Mouse (Mus musculus) monocyte, adult 59 days (primary cell): Measurements from ENCODE around the gene Slc11a1. TPM values are rescaled to one million over a fixed set of nuclear protein-coding genes. Genes with fewer than 3 reads are reported as not detected.

ENCODE experiments used
- total RNA-seq, 2 experiments: library from RNA; stranded (reverse); gene quantifications; one replicate each; pipeline ENCODE4 v1.2.4; 2023

Gene Slc11a1
- total RNA-seq = 100 to 1,000 TPM; 616 to 632 TPM

DNA sequence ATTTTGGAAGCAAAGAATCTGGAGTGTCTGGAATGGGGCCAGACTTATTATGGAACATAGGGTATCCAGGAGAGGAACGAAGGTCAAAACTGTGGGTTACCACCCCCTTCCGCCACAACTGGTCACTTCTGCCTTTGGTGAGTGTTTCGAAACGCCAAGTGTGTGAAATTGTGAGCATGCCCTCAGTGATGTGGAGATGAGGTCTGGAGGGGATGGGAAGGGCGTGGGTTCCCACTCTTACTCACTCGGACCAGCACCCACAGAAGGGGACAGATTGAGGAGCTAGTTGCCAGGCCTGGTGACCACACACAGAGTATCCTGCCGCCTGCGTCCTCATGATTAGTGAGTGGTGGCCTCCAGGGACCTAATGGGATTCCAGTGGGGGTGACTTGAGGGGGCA is at the start of gene Slc11a1:
Slc11a1 (plus strand) TSS at position 216 of the 400 bp plus-strand sequence.

DNA sequence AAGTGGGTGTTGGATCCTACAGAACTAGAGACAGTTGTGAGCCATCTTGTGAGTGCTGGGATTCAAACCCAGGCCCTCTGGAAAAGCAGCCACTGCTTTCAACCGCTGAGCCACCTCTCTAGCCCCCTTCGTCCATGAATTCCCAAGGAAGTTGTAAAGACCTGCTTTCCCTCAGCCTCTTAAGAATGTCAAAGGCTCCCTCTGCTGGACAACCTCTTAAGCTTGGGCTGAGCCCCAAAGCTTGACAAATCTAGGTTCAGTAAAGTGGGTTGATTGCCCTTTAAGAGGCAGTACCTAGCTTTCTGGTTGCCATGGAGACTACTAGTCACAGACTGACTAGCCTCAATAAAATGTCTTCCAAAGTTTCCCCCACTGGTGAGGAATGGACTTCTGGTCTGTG is 13.2 kb upstream of the Slc11a1 start, which contains the start of gene Catip:
Catip (plus strand) TSS at position 297 of the 400 bp plus-strand sequence.

DNA sequence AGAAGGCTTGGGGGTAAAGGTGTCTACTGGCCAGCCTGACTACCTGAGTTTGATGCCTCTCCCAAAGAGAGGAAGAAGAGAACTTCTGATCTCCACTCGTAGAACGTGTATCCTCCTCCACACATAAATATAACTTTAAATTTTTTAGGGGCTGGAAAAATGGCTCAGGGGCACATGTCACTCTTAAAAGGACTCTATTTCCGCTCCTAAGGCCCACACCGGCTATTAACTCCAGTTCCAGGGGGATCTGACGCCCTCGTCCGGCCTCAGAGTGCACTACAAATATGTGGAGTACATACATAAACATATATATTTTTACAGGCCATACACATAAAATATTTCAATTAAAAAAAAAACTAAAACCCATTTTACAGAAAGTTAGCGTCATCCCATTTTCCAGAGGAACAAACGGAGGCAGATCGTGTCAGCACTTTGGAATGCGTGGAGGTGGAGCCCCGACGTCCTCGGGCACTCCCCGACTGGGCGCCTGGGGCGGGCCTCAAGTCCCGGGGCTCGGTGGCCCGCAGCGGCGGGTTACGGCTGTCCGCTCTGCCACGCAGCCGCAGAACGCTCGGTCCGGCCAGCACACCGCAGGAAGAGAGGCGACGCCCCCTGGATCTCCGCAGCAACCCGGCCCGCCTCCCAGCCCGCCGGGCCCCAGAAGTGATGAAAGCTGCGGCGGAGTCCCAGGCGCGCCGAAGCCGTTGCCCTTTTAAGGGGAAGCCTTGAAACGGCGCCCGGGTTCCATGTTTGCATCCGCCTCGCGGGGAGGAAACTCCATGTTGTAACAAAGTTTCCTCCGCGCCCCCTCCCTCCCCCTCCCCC is 16.1 kb downstream of the Slc11a1 start, which contains the start of gene Ctdsp1:
Ctdsp1 (plus strand) TSS at position 586 of the 825 bp plus-strand sequence.

DNA sequence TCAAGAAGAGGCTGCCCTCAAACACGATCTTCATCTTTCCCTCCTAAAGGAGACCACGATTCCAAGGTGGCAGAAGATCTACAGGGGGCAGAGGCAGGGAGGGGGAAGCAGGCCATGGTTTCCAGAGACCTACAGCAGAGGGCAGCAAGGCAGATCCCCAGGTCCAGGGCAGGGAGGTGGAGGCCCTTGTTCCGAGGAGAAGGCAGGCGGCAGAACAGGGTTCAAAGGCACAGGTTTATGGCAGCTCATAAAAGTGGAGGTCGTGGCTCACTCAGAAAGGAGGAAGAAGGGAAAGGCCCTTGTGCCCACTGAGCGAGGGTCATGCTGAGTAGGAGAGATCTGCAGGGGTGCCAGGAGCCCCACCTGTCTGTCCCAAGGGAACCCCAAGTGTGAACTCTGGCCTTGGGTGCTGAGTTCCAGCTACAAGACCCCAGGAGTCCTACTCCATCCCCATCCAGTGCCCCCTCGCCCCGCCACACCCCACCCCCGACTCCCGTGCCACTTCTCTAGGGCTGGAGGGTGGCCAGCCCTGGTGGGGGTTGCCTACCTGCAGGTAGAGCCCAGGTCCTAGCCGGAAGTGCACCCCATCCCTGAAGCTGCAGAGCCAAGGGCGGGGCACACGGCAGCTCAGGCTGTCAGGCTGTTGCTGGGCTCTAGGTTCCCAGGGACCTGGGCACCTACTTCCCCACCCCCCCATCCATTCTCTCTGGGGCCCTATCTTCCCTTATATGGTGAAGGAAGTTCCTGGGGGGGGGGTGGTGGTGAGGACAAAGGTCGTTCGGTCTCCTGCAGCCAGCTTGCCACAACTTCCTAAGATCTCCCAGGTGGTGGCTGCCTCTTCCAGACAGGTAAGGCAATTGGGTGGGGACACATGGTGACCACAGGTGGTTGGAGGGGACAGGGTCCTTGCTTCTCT is 33.9 kb downstream of the Slc11a1 start, which contains the start of gene Vil1:
Vil1 (plus strand) TSS at position 788 of the 916 bp plus-strand sequence.

Other genes starting within 250 kb of the Slc11a1 start
- gene Rufy4, start 249.7 kb upstream of the Slc11a1 start, total RNA-seq = not detected
- under 1 TPM; 0.27 to 0.81 TPM for gene Cxcr2, start 221.2 kb upstream of the Slc11a1 start, total RNA-seq
- not detected for gene Cxcr1, start 180.6 kb upstream of the Slc11a1 start, total RNA-seq
- gene Arpc2, start 139.1 kb upstream of the Slc11a1 start, total RNA-seq = 100 to 1,000 TPM; 710 to 723 TPM
- gene Gpbar1, start 96.6 kb upstream of the Slc11a1 start, total RNA-seq = under 1 TPM; 0.63 to 0.85 TPM
- gene Aamp, start 90.5 kb upstream of the Slc11a1 start, total RNA-seq = 100 to 1,000 TPM; 118 to 129 TPM
- 10 to 100 TPM; 16.8 to 17.0 TPM for gene Pnkd, start 90.3 kb upstream of the Slc11a1 start, total RNA-seq
- gene Tmbim1, start 69.6 kb upstream of the Slc11a1 start, total RNA-seq = 10 to 100 TPM; 66.7 to 88.5 TPM
- gene Catip, start 13.1 kb upstream of the Slc11a1 start, total RNA-seq = under 1 TPM; 0.49 to 0.76 TPM
- gene Ctdsp1, start 16.3 kb downstream of the Slc11a1 start, total RNA-seq = 100 to 1,000 TPM; 136 to 144 TPM
- gene Vil1, start 34.2 kb downstream of the Slc11a1 start, total RNA-seq = under 1 TPM in 1 of 2 experiments, not detected in 1; 1.00 TPM
- 10 to 100 TPM; 18.8 to 18.9 TPM for gene Cnot9, start 130.9 kb downstream of the Slc11a1 start, total RNA-seq
- gene Plcd4, start 167.7 kb downstream of the Slc11a1 start, total RNA-seq = under 1 TPM in 1 of 2 experiments, not detected in 1; 0.85 TPM
- 10 to 100 TPM; 15.8 to 18.7 TPM for gene Usp37, start 169.1 kb downstream of the Slc11a1 start, total RNA-seq
- 10 to 100 TPM; 19.7 to 24.2 TPM for gene Zfp142, start 213.1 kb downstream of the Slc11a1 start, total RNA-seq
- gene Bcs1l, start 213.1 kb downstream of the Slc11a1 start, total RNA-seq = 1 to 10 TPM; 6.5 to 7.0 TPM
- gene Rnf25, start 226.2 kb downstream of the Slc11a1 start, total RNA-seq = 10 to 100 TPM; 38.6 to 45.9 TPM
- under 1 TPM; 0.36 to 0.84 TPM for gene Stk36, start 226.2 kb downstream of the Slc11a1 start, total RNA-seq